Mouse (Mus musculus) intestine, embryonic 14.5 days (tissue): ENCODE data around the gene Acot13. TPM values are rescaled to one million over a fixed set of nuclear protein-coding genes. Genes with fewer than 3 reads are reported as not detected.

ENCODE experiments used
- ATAC-seq: fragments of 200-750 bp; cut with Nextera tagmentation; replicated peaks from 2 replicates; pipeline ENCODE4 v1.8.0; 2017; ENCODE audit warnings: low read depth, moderate number of reproducible peaks, moderate TSS enrichment, moderate library complexity; ENCODE audit not compliant: low FRiP score, low TSS enrichment
- DNase-seq: peaks from one replicate; pipeline ENCODE4 v3.0.0-alpha.2; 2018; ENCODE audit warnings: low spot score
- H3K27ac ChIP-seq: fragments of 300-500 bp; sonication (generic); 2 replicates; pipeline ENCODE4 v1.5.1; 2014; ENCODE audit warnings: low read depth, mild to moderate bottlenecking, control low read depth
- H3K27me3 ChIP-seq: fragments of 300-500 bp; sonication (generic); replicated peaks from 2 replicates; pipeline ENCODE4 v1.6.1; 2014; ENCODE audit warnings: low read length, control low read depth; ENCODE audit not compliant: control insufficient read depth, insufficient read depth
- H3K36me3 ChIP-seq: fragments of 300-500 bp; sonication (generic); 2 replicates; pipeline ENCODE4 v1.6.1; 2014; ENCODE audit warnings: low read length, control low read depth; ENCODE audit not compliant: control insufficient read depth, insufficient read depth
- H3K4me1 ChIP-seq: fragments of 300-500 bp; sonication (generic); replicated peaks from 2 replicates; pipeline ENCODE4 v1.6.1; 2014; ENCODE audit warnings: low read length, control low read depth, mixed read lengths; ENCODE audit not compliant: control insufficient read depth, insufficient read depth
- H3K4me2 ChIP-seq: fragments of 300-500 bp; sonication (generic); 2 replicates; pipeline ENCODE4 v1.6.1; 2014; ENCODE audit warnings: low read length
- H3K4me3 ChIP-seq: fragments of 300-500 bp; sonication (generic); 2 replicates; pipeline ENCODE4 v1.5.1; 2014; ENCODE audit warnings: low read depth, low read length, control low read depth, mixed read lengths
- H3K9ac ChIP-seq: fragments of 300-500 bp; sonication (generic); 2 replicates; pipeline ENCODE4 v1.6.1; 2014; ENCODE audit warnings: mild to moderate bottlenecking, low read length
- H3K9me3 ChIP-seq: fragments of 300-500 bp; sonication (generic); 2 replicates; pipeline ENCODE4 v1.6.1; 2016; ENCODE audit warnings: low read length, control low read depth; ENCODE audit not compliant: control insufficient read depth
- WGBS: fragments of 180-500 bp; shearing (Covaris S2); extraction: QIAGEN DNeasy Blood & Tissue Kit; methylation state at CpG from one replicate; pipeline ENCODE4 v1.1.7; 2014; 5-methylcytosine and 5-hydroxymethylcytosine counted together
- polyA plus RNA-seq: library from polyadenylated mRNA; unstranded; fragments of >200 nt; fragmentation: Nextera tagmentation; extraction: Ambion mirVana; gene quantifications from 2 replicates; pipeline ENCODE4 v1.2.1, GENCODE M21; 2014

Gene Acot13
- polyA plus RNA-seq, 1 experiment from 2014 or later, result 118 TPM

- H3K4me1 ChIP-seq, result no peaks in the 10 kb centered on the region
- no peak overlapping the region for H3K4me2 ChIP-seq
- ATAC-seq, result no peak
- 85% methylated on average over 16 of the region's 16 CpGs for WGBS
- H3K36me3 ChIP-seq, result 0 out of 2 replicates have a peak, but pooled peaks cover 8% of the 10 kb centered on the region
- H3K9me3 ChIP-seq, result no peaks in the 10 kb centered on the region
- H3K27ac ChIP-seq, result no peak overlapping the region
- H3K27me3 ChIP-seq, result no peaks in the 10 kb centered on the region
- no peak overlapping the region for H3K4me3 ChIP-seq
- DNase-seq, result no peak
- H3K9ac ChIP-seq, result no peak overlapping the region
Observed at GRCm38 (mm10) chr13:24822663-24823343, 8.5 kb downstream of the Acot13 start.

- Histone ChIP-seq H3K9ac (no peak overlapping the region), H3K4me3 (no peak overlapping the region), H3K27me3 (no peaks in the 10 kb centered on the region), H3K4me1 (no peaks in the 10 kb centered on the region), H3K27ac (no peak overlapping the region), H3K36me3 (peaks cover 13% of the 10 kb centered on the region), H3K4me2 (no peak overlapping the region), H3K9me3 (no peaks in the 10 kb centered on the region)
- DNase-seq (no peak), ATAC-seq (no peak)
- 64% methylated on average over 1 of the region's 1 CpGs for WGBS
Observed at GRCm38 (mm10) chr13:24819931-24820330, 11.4 kb downstream of the Acot13 start.

GRCm38 (mm10) chr13:24816125-24817092 lies 14.9 kb downstream of the Acot13 start:
- peak; percentile 76 for ATAC-seq
- H3K4me2 ChIP-seq, result no peak overlapping the region
- H3K4me1 ChIP-seq, result no peaks in the 10 kb centered on the region
- H3K27me3 ChIP-seq, result no peaks in the 10 kb centered on the region
- WGBS, result 54% methylated on average over 4 of the region's 4 CpGs
- no peak overlapping the region; the same call in 1 of the 2 replicates for H3K27ac ChIP-seq
- no peak overlapping the region for H3K4me3 ChIP-seq
- peaks cover 48% of the 10 kb centered on the region for H3K36me3 ChIP-seq
- no peaks in the 10 kb centered on the region for H3K9me3 ChIP-seq
- no peak for DNase-seq
- H3K9ac ChIP-seq, result no peak overlapping the region

- 83% methylated on average over 1 of the region's 1 CpGs for WGBS
- no peak overlapping the region for H3K9ac ChIP-seq
- H3K4me2 ChIP-seq, result no peak overlapping the region
- no peaks in the 10 kb centered on the region for H3K9me3 ChIP-seq
- DNase-seq (no peak), ATAC-seq (no peak)
- H3K4me1 ChIP-seq, result no peaks in the 10 kb centered on the region
- peaks cover 66% of the 10 kb centered on the region for H3K36me3 ChIP-seq
- no peak overlapping the region for H3K4me3 ChIP-seq
- no peaks in the 10 kb centered on the region for H3K27me3 ChIP-seq
- H3K27ac ChIP-seq, result no peak overlapping the region
Observed at GRCm38 (mm10) chr13:24814616-24815015, 16.7 kb downstream of the Acot13 start.

GRCm38 (mm10) chr13:24812521-24812920 lies 18.8 kb downstream of the Acot13 start:
- no peak overlapping the region for H3K27ac ChIP-seq
- H3K4me2 ChIP-seq, result no peak overlapping the region
- no peaks in the 10 kb centered on the region for H3K9me3 ChIP-seq
- no peak for DNase-seq
- ATAC-seq, result no peak
- no peak overlapping the region for H3K9ac ChIP-seq
- WGBS, result 92% methylated on average over 2 of the region's 2 CpGs
- H3K4me3 ChIP-seq, result no peak overlapping the region
- peaks cover 79% of the 10 kb centered on the region for H3K36me3 ChIP-seq
- no peaks in the 10 kb centered on the region for H3K27me3 ChIP-seq
- H3K4me1 ChIP-seq, result no peaks in the 10 kb centered on the region

GRCm38 (mm10) chr13:24806079-24806478 lies 25.3 kb downstream of the Acot13 start:
- no peak overlapping the region for H3K27ac ChIP-seq
- ATAC-seq, result no peak
- peaks cover 64% of the 10 kb centered on the region for H3K36me3 ChIP-seq
- no peaks in the 10 kb centered on the region for H3K27me3 ChIP-seq
- no peak overlapping the region for H3K4me3 ChIP-seq
- H3K9me3 ChIP-seq, result no peaks in the 10 kb centered on the region
- no peak overlapping the region for H3K9ac ChIP-seq
- H3K4me2 ChIP-seq, result no peak overlapping the region
- peaks cover 13% of the 10 kb centered on the region for H3K4me1 ChIP-seq
- DNase-seq, result no peak

GRCm38 (mm10) chr13:24803196-24803595 lies 28.1 kb downstream of the Acot13 start:
- Histone ChIP-seq H3K4me3 (peak overlapping the region; percentile 90), H3K36me3 (peaks cover 35% of the 10 kb centered on the region), H3K4me1 (peaks cover 19% of the 10 kb centered on the region), H3K9ac (peak overlapping the region; percentile 94), H3K4me2 (peak overlapping the region; percentile 98), H3K27ac (no peak overlapping the region), H3K9me3 (no peaks in the 10 kb centered on the region), H3K27me3 (no peaks in the 10 kb centered on the region)
- ATAC-seq, result no peak
- 13% methylated on average over 2 of the region's 2 CpGs for WGBS
- no peak for DNase-seq

GRCm38 (mm10) chr13:24802131-24802691 lies 29.1 kb downstream of the Acot13 start:
- no peaks in the 10 kb centered on the region for H3K27me3 ChIP-seq
- H3K9me3 ChIP-seq, result no peaks in the 10 kb centered on the region
- H3K4me2 ChIP-seq, result peak overlapping the region; percentile 98
- DNase-seq (peak; percentile 73), ATAC-seq (no peak)
- H3K27ac ChIP-seq, result peak overlapping the region; percentile 99
- H3K36me3 ChIP-seq, result peaks cover 25% of the 10 kb centered on the region
- peak overlapping the region; percentile 90 for H3K4me3 ChIP-seq
- WGBS, result under 1% methylated on average over 26 of the region's 26 CpGs
- H3K4me1 ChIP-seq, result peaks cover 19% of the 10 kb centered on the region
- H3K9ac ChIP-seq, result peak overlapping the region; percentile 94
